24 mouse cellular contexts compared by ENCODE assay signal in the genomic region with DNA sequence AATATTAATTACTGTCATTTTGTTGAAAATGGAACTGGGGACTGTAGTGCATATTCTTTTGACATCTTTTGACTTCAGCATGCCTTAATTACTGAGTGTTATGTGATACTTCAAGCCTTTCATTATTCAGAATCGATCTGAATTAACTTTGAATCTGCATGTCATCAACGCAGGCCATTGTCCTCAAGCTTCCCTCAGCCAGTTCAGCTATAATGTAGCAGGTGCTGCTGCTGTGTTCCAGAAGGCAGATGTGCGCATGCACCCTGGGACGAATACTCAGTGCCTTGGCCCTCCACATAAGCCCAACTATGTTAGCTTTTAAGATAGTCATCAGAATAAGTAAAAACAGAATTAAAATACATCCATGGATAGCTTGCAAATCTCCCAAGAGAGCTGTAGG.
A peak's percentile ranks its signal among the peaks of the same experiment; 100 is the strongest.
DNase-seq lines count a peak whose midpoint lies in the region; ATAC-seq lines count a peak whose summit lies in the region.
"Had no signal": no experiment of that assay in that cellular context is flagged by ENCODE, and none has a peak within 500 bp of the region (broad histone marks: within the 10 kb centered on the region; RNA-seq: fewer than 3 reads in every experiment).

No protein-coding gene starts in this region.

- ATAC-seq in forebrain, embryonic 14.5 days: peak; percentile 52; the same call in 1 of the 2 replicates
- ATAC-seq in forebrain, embryonic 12.5 days (ENCODE audit: low FRiP score): no peak
- no peak for ATAC-seq in kidney, embryonic 15.5 days (replicated peaks; ENCODE audit: low FRiP score)
- no peak for ATAC-seq in kidney, embryonic 14.5 days (ENCODE audit: low FRiP score, low TSS enrichment)
- ATAC-seq in midbrain, embryonic 13.5 days: 0 out of 2 replicates have a peak, but pooled peaks have one; percentile 55
- ATAC-seq: CD4-positive, CD25-positive, alpha-beta regulatory T cell, adult 4 months; hindbrain, postnatal 0 days; inflammation-experienced regulatory T-cells, adult 6 months; intestine, embryonic 16.5 days had no signal

- H3K9ac ChIP-seq in forebrain, embryonic 14.5 days (ENCODE audit: low read length): no peak overlapping the region
- H3K9ac ChIP-seq in forebrain, embryonic 12.5 days: no peak overlapping the region
- no peak overlapping the region for H3K9ac ChIP-seq in kidney, embryonic 15.5 days
- no peak overlapping the region for H3K9ac ChIP-seq in kidney, embryonic 14.5 days (ENCODE audit: low read depth, low read length)
- H3K9ac ChIP-seq in midbrain, embryonic 13.5 days (replicated peaks): no peak overlapping the region
- H3K9ac ChIP-seq: embryonic facial prominence, embryonic 15.5 days; hindbrain, embryonic 14.5 days had no signal

- no peaks in the 10 kb centered on the region for H3K4me1 ChIP-seq in forebrain, embryonic 14.5 days (ENCODE audit: control insufficient read depth, insufficient read depth, low read length)
- H3K4me1 ChIP-seq in forebrain, embryonic 12.5 days: 0 out of 2 replicates have a peak, but pooled peaks cover 2% of the 10 kb centered on the region
- no peaks in the 10 kb centered on the region for H3K4me1 ChIP-seq in kidney, embryonic 15.5 days
- no peaks in the 10 kb centered on the region for H3K4me1 ChIP-seq in kidney, embryonic 14.5 days (ENCODE audit: control insufficient read depth, insufficient read depth, low read length)
- no peaks in the 10 kb centered on the region for H3K4me1 ChIP-seq in midbrain, embryonic 13.5 days (replicated peaks)
- H3K4me1 ChIP-seq in midbrain, embryonic 10.5 days: no peaks in the 10 kb centered on the region
- H3K4me1 ChIP-seq: embryonic facial prominence, embryonic 15.5 days had no signal

- H3K27me3 ChIP-seq in forebrain, embryonic 14.5 days (replicated peaks; ENCODE audit: control insufficient read depth, insufficient read depth, low read length): no peaks in the 10 kb centered on the region
- H3K27me3 ChIP-seq in forebrain, embryonic 12.5 days: no peaks in the 10 kb centered on the region
- peaks cover 19% of the 10 kb centered on the region for H3K27me3 ChIP-seq in kidney, embryonic 15.5 days
- H3K27me3 ChIP-seq in kidney, embryonic 14.5 days (ENCODE audit: control insufficient read depth, insufficient read depth, low read length): peaks cover 3% of the 10 kb centered on the region; the same call in 1 of the 2 replicates
- no peaks in the 10 kb centered on the region for H3K27me3 ChIP-seq in midbrain, embryonic 13.5 days
- H3K27me3 ChIP-seq in midbrain, embryonic 10.5 days (ENCODE audit: low read depth, poor library complexity, severe bottlenecking): no peaks in the 10 kb centered on the region
- H3K27me3 ChIP-seq: embryonic facial prominence, embryonic 15.5 days had no signal

- H3K9me3 ChIP-seq in forebrain, embryonic 14.5 days (replicated peaks; ENCODE audit: control insufficient read depth, low read length): no peaks in the 10 kb centered on the region
- no peaks in the 10 kb centered on the region for H3K9me3 ChIP-seq in forebrain, embryonic 12.5 days
- H3K9me3 ChIP-seq in kidney, embryonic 15.5 days (replicated peaks): no peaks in the 10 kb centered on the region
- H3K9me3 ChIP-seq in kidney, embryonic 14.5 days (ENCODE audit: control insufficient read depth, low read length): no peaks in the 10 kb centered on the region
- H3K9me3 ChIP-seq in midbrain, embryonic 13.5 days: no peaks in the 10 kb centered on the region
- H3K9me3 ChIP-seq in midbrain, embryonic 10.5 days (replicated peaks): no peaks in the 10 kb centered on the region
- H3K9me3 ChIP-seq: embryonic facial prominence, embryonic 15.5 days had no signal

- H3K4me2 ChIP-seq in forebrain, embryonic 14.5 days (ENCODE audit: low read length): no peak overlapping the region
- H3K4me2 ChIP-seq in forebrain, embryonic 12.5 days: no peak overlapping the region
- H3K4me2 ChIP-seq in kidney, embryonic 15.5 days: no peak overlapping the region
- H3K4me2 ChIP-seq in kidney, embryonic 14.5 days (replicated peaks; ENCODE audit: low read depth, low read length): no peak overlapping the region
- no peak overlapping the region for H3K4me2 ChIP-seq in midbrain, embryonic 13.5 days (replicated peaks)
- H3K4me2 ChIP-seq: embryonic facial prominence, embryonic 15.5 days; heart, embryonic 11.5 days; hindbrain, embryonic 14.5 days had no signal

- H3K36me3 ChIP-seq in forebrain, embryonic 14.5 days (ENCODE audit: control insufficient read depth, insufficient read depth, low read length): no peaks in the 10 kb centered on the region
- H3K36me3 ChIP-seq in forebrain, embryonic 12.5 days (replicated peaks): no peaks in the 10 kb centered on the region
- no peaks in the 10 kb centered on the region for H3K36me3 ChIP-seq in kidney, embryonic 15.5 days
- H3K36me3 ChIP-seq in kidney, embryonic 14.5 days (ENCODE audit: control insufficient read depth, insufficient read depth, low read length): no peaks in the 10 kb centered on the region
- no peaks in the 10 kb centered on the region for H3K36me3 ChIP-seq in midbrain, embryonic 13.5 days
- H3K36me3 ChIP-seq in midbrain, embryonic 10.5 days: no peaks in the 10 kb centered on the region
- H3K36me3 ChIP-seq: embryonic facial prominence, embryonic 15.5 days had no signal

- H3K4me3 ChIP-seq in forebrain, embryonic 14.5 days (ENCODE audit: low read depth, low read length): no peak overlapping the region
- no peak overlapping the region for H3K4me3 ChIP-seq in forebrain, embryonic 12.5 days (replicated peaks)
- no peak overlapping the region for H3K4me3 ChIP-seq in kidney, embryonic 15.5 days (replicated peaks)
- H3K4me3 ChIP-seq in kidney, embryonic 14.5 days (ENCODE audit: low read length): no peak overlapping the region
- no peak overlapping the region for H3K4me3 ChIP-seq in midbrain, embryonic 13.5 days (replicated peaks)
- H3K4me3 ChIP-seq in midbrain, embryonic 10.5 days: no peak overlapping the region
- H3K4me3 ChIP-seq: embryonic facial prominence, embryonic 15.5 days; gastrocnemius, adult 2 months had no signal

- no peak overlapping the region for H3K27ac ChIP-seq in forebrain, embryonic 14.5 days (ENCODE audit: low read depth, low read length)
- no peak overlapping the region for H3K27ac ChIP-seq in forebrain, embryonic 12.5 days
- peak overlapping the region; percentile 41; the same call in 1 of the 2 replicates for H3K27ac ChIP-seq in kidney, embryonic 15.5 days
- no peak overlapping the region; the same call in 1 of the 2 replicates for H3K27ac ChIP-seq in kidney, embryonic 14.5 days (ENCODE audit: low read depth, low read length)
- no peak overlapping the region for H3K27ac ChIP-seq in midbrain, embryonic 13.5 days
- H3K27ac ChIP-seq in midbrain, embryonic 10.5 days (replicated peaks): no peak overlapping the region
- H3K27ac ChIP-seq: embryonic facial prominence, embryonic 15.5 days; gastrocnemius, adult 2 months; hindbrain, embryonic 14.5 days; hindbrain, postnatal 0 days had no signal

- WGBS in forebrain, embryonic 14.5 days: 53% methylated on average over 4 of the region's 4 CpGs
- 52% methylated on average over 4 of the region's 4 CpGs for WGBS in forebrain, embryonic 12.5 days
- WGBS in kidney, embryonic 15.5 days: 66% methylated on average over 4 of the region's 4 CpGs
- WGBS in kidney, embryonic 14.5 days: 74% methylated on average over 4 of the region's 4 CpGs
- WGBS in midbrain, embryonic 13.5 days: 57% methylated on average over 4 of the region's 4 CpGs
- 87% methylated on average over 4 of the region's 4 CpGs for WGBS in midbrain, embryonic 10.5 days

- DNase-seq in forebrain, embryonic 14.5 days (ENCODE audit: low spot score): no peak
- DNase-seq in midbrain, embryonic 10.5 days (ENCODE audit: low spot score): no peak
- no peak for DNase-seq in layer of hippocampus, postnatal 14 days (ENCODE audit: low spot score in 2 of 2)
- DNase-seq: adrenal gland, adult 2 months; adrenal gland, postnatal 14 days; cerebellum, adult 11-12 months; cerebellum, adult 8-10 months; cerebellum, postnatal 10 days; cerebellum, postnatal 36 days; embryo, embryonic 11 days; gastrocnemius, adult 2 months; gastrocnemius, postnatal 14 days; heart, adult 11 months had no signal

Comparison
In these comparisons a context has a peak if more than half of its experiments do, and no peak if none do; other contexts are left out.
1. ATAC-seq: peak in forebrain, embryonic 14.5 days (single experiment) and midbrain, embryonic 13.5 days (single experiment); none in forebrain, embryonic 12.5 days (single experiment), kidney, embryonic 15.5 days (single experiment) and kidney, embryonic 14.5 days (single experiment).